Mouse (Mus musculus) liver, adult 2 months (tissue): ENCODE data around the gene Rabif.

Experiments
- CTCF ChIP-seq: fragments of 200-500 bp; IDR thresholded peaks from 2 replicates; pipeline ENCODE4 v1.5.1; 2011; ENCODE audit warnings: low read depth, low read length, control low read depth
- POLR2A ChIP-seq: fragments of 200-500 bp; IDR thresholded peaks from 2 replicates; pipeline ENCODE4 v1.6.1; 2011; ENCODE audit warnings: low read length, control low read depth; ENCODE audit not compliant: insufficient read depth; ENCODE audit errors: extremely low read depth

DNA sequence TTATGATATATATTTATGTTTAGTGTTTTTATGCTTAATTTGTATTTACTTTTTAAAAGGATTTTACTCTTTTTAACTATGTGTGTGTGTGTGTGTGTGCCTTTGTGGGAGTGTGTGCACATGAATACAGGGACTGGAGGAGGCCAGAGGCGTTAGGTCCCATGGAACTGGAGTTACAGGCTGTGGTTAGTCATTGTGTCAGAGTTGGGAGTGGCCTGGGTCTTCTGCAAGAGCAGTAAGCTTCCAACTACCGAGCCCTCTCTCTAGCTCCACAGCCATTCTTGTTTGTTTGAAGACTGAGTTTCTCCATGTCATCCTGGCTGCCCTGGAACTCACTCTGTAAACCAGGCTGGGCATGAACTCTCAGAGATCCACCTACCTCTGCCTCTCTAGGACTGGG lies 27.9 kb downstream of the Rabif start:
- no peak for TF ChIP-seq CTCF
- TF ChIP-seq POLR2A = no peak
